Mouse (Mus musculus) urinary bladder, postnatal 4 days (tissue): Measurements from ENCODE around the gene Gon7.
A peak's percentile ranks its signal among the peaks of the same experiment; 100 is the strongest.

Source experiments
- DNase-seq, 2 experiments: peaks; one replicate each; pipeline ENCODE4 v3.0.0; 2021 to 2022; ENCODE audit warnings: low spot score in 2 of 2

Gon7 gene

DNA sequence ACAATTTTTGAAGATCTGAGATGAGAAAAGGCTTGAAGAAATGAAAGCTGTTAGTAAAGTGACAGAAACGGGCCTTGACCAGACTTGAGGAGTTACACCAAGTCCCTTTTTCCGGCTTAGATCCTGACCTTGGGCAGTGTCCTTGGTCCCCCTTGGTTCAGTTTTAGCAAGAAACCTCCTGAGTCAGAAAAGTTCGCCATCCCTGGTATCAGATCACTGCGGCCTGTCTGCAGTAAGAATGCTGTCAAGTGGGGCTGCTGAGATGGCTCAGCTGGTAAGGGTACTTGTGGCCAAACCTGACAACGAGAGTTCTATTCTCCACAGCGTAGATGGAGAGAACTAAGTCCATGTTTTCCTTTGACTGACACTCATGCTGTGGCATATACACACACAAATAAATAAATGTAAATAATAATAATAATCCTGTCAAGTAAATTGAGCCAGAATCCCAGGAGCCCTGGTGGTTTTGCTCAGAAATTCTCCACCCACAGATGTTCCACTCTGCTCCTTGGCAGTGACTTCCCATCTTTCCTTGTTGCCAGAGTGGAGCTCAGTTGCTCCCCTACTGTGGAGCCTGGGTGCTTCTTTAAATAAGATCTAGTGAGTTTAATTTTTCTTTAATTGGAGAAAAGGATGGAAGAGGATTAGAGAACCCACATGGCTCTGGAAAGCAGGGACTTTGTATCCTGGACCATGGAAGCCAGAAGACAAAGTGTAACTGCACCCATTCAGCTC, 51.5 kb downstream of the Gon7 start:
- DNase-seq, result no peak

GRCm38 (mm10) chr12:102705216-102705871, 52.3 kb downstream of the Gon7 start:
- DNase-seq, result peak; percentile 79 to 92

GRCm38 (mm10) chr12:102704457-102705198, 53.0 kb downstream of the Gon7 start, which contains the start of gene Itpk1:
Gene Itpk1, minus strand, starts transcription at chr12:102704930.
- DNase-seq, result peak in 1 of 2 experiments; percentile 44

DNA sequence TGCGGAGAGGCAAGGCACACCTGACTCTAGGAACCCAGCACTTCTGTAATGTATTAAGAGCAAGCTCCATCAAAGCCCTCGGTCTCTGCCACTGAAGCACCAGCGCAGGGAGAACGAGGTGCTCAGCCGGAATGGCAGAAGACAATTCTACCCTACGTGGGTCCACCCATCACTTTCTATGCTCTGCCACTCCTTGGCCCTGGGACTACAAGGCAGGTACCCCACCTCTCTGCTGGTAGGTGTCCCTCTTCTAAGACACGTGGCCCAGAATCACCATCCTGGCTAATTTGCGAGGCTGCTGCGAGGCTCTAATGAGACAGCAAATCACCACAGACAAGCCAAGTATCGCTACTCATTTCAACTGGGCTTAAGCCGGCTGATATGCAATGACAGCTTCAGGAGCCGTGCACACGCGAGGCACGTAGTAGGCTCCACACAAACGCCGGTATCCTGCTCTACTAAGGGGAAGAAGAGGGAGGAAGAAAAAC, 53.6 kb downstream of the Gon7 start:
- no peak for DNase-seq

DNA sequence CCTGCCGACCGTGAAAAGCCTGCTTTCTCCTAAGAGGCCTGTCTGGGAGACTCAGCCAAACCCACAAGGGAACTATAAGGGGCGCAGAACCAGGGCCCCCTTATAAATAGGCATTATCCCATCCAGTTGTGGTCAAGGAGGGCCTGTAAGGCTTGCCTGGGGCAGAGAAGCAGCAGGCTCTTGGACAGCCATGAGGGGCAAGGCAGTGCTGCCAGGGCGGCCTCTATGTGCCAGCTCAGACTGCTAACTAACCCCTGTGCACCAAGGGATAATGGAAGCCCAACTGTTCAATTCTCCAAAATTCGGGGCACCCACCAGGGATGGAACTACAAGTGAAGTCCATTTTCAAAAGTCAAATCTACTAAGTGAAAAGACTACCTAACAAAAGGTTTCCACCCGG, 54.2 kb downstream of the Gon7 start:
- DNase-seq, result no peak
